Mouse (Mus musculus) forebrain, embryonic 14.5 days (tissue): ENCODE data around the gene Slc25a47. TPM values are rescaled to one million over a fixed set of nuclear protein-coding genes. Genes with fewer than 3 reads are reported as not detected.

Experiments
- ATAC-seq: fragments of 200-750 bp; cut with Nextera tagmentation; 2 replicates; pipeline ENCODE4 v1.8.0; 2017; ENCODE audit warnings: mild to moderate bottlenecking, moderate library complexity
- DNase-seq: peaks from one replicate; pipeline ENCODE4 v3.0.0-alpha.2; 2015; ENCODE audit warnings: low spot score
- H3K27ac ChIP-seq: fragments of 300-500 bp; sonication (generic); 2 replicates; pipeline ENCODE4 v1.5.1; 2014; ENCODE audit warnings: low read depth, mild to moderate bottlenecking, control low read depth, low read length, moderate library complexity
- H3K27me3 ChIP-seq: fragments of 300-500 bp; sonication (generic); replicated peaks from 2 replicates; pipeline ENCODE4 v1.6.1; 2014; ENCODE audit warnings: low read length, control low read depth, mixed read lengths; ENCODE audit not compliant: control insufficient read depth, insufficient read depth
- H3K36me3 ChIP-seq: fragments of 300-500 bp; sonication (generic); 2 replicates; pipeline ENCODE4 v1.6.1; 2014; ENCODE audit warnings: low read length, control low read depth; ENCODE audit not compliant: control insufficient read depth, insufficient read depth
- H3K4me1 ChIP-seq: fragments of 300-500 bp; sonication (generic); 2 replicates; pipeline ENCODE4 v1.6.1; 2014; ENCODE audit warnings: antibody characterized with exemption, low read length, control low read depth; ENCODE audit not compliant: control insufficient read depth, insufficient read depth
- H3K4me2 ChIP-seq: fragments of 300-500 bp; sonication (generic); 2 replicates; pipeline ENCODE4 v1.6.1; 2014; ENCODE audit warnings: mild to moderate bottlenecking, control low read depth, low read length
- H3K4me3 ChIP-seq: fragments of 300-500 bp; sonication (generic); 2 replicates; pipeline ENCODE4 v1.5.1; 2014; ENCODE audit warnings: low read depth, low read length, control low read depth
- H3K9ac ChIP-seq: fragments of 300-500 bp; sonication (generic); 2 replicates; pipeline ENCODE4 v1.6.1; 2014; ENCODE audit warnings: mild to moderate bottlenecking, low read length, control low read depth, moderate library complexity
- H3K9me3 ChIP-seq: fragments of 300-500 bp; sonication (generic); replicated peaks from 2 replicates; pipeline ENCODE4 v1.6.1; 2016; ENCODE audit warnings: low read length, control low read depth, mixed read lengths; ENCODE audit not compliant: control insufficient read depth
- WGBS: fragments of 180-500 bp; shearing (Covaris S2); extraction: QIAGEN DNeasy Blood & Tissue Kit; methylation state at CpG from one replicate; pipeline ENCODE4 v1.1.7; 2014; 5-methylcytosine and 5-hydroxymethylcytosine counted together
- microRNA counts: library from miRNA; unstranded; fragments of <30 nt; microRNA quantifications from one replicate; lab custom pipeline; 2016
- microRNA-seq: library from miRNA; unstranded; fragments of <30 nt; microRNA quantifications from one replicate; pipeline ENCODE4, GENCODE M21; 2016
- polyA plus RNA-seq: library from polyadenylated mRNA; unstranded; fragments of >200 nt; fragmentation: Nextera tagmentation; extraction: Ambion mirVana; gene quantifications from 2 replicates; pipeline ENCODE4 v1.2.1, GENCODE M21; 2014

The Slc25a47 gene
- polyA plus RNA-seq, 1 experiment from 2014 or later = 17.3 TPM

GRCm38 (mm10) chr12:108903600-108904275, 67.9 kb downstream of the Slc25a47 start:
- Histone ChIP-seq H3K9me3 (no peaks in the 10 kb centered on the region), H3K4me1 (peaks cover 13% of the 10 kb centered on the region), H3K27me3 (no peaks in the 10 kb centered on the region), H3K4me3 (no peak overlapping the region), H3K4me2 (no peak overlapping the region), H3K36me3 (no peaks in the 10 kb centered on the region), H3K9ac (no peak overlapping the region), H3K27ac (no peak overlapping the region)
- ATAC-seq (peak; percentile 42; the same call in 1 of the 2 replicates), DNase-seq (peak; percentile 92)
- WGBS = 73% methylated on average over 8 of the region's 8 CpGs

DNA sequence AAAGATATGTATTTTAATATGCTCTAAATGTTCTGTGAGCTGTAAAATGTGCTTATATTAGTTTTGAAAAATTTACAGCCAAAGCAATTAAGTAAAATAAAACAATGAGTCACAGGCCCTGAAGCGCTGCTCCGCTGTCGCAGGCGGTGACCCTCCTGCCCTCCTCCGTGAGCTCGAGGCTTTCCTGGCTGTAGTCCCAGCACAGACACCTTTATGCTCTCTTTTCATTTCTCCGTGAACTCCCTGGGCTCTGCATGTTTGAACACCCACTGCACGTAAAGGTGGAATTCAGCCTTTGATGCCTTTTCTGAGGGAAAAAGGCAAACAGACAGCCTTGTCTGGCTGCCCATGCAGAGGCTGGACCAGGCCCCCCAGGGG, 68.4 kb downstream of the Slc25a47 start:
- H3K4me1 ChIP-seq = peaks cover 13% of the 10 kb centered on the region
- 46% methylated on average over 8 of the region's 8 CpGs for WGBS
- no peak overlapping the region for H3K4me3 ChIP-seq
- DNase-seq = no peak
- H3K36me3 ChIP-seq = no peaks in the 10 kb centered on the region
- H3K4me2 ChIP-seq = no peak overlapping the region
- H3K9me3 ChIP-seq = no peaks in the 10 kb centered on the region
- H3K9ac ChIP-seq = peak overlapping the region; percentile 32; the same call in 1 of the 2 replicates
- no peak for ATAC-seq
- H3K27ac ChIP-seq = no peak overlapping the region
- no peaks in the 10 kb centered on the region for H3K27me3 ChIP-seq

- no peaks in the 10 kb centered on the region for H3K9me3 ChIP-seq
- DNase-seq (no peak), ATAC-seq (peak; percentile 32)
- H3K4me3 ChIP-seq = no peak overlapping the region
- peak overlapping the region; percentile 72 for H3K27ac ChIP-seq
- H3K36me3 ChIP-seq = no peaks in the 10 kb centered on the region
- H3K4me1 ChIP-seq = peaks cover 15% of the 10 kb centered on the region
- no peaks in the 10 kb centered on the region for H3K27me3 ChIP-seq
- no peak overlapping the region for H3K4me2 ChIP-seq
- 0 out of 2 replicates have a peak overlapping the region, but pooled peaks have one; percentile 25 for H3K9ac ChIP-seq
- WGBS = 31% methylated on average over 14 of the region's 14 CpGs
Observed at GRCm38 (mm10) chr12:108905620-108906302, 69.9 kb downstream of the Slc25a47 start.

DNA sequence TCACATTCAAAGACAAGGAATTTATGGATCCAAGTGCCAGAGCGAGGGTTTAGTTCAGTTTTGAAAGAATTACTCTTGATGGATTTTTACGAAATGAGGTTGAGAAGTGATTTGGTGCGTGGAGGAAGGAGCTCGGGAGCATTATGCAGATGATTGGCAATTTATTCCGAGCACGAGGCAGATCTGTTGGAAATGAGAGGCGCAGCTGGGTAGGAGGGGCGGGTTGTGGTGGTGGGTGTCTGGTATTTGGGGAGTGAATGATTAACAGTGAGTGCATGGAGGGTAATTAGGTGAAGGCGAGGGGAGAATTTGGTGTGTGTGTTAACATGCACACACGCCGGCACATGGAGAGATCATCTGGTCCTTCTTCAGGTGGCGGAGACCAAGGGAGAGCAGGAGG, 70.6 kb downstream of the Slc25a47 start:
- 39% methylated on average over 12 of the region's 12 CpGs for WGBS
- DNase-seq (peak; percentile 59), ATAC-seq (peak; percentile 52; the same call in 1 of the 2 replicates)
- H3K27ac ChIP-seq = peak overlapping the region; percentile 5; the same call in 1 of the 2 replicates
- H3K36me3 ChIP-seq = no peaks in the 10 kb centered on the region
- H3K9ac ChIP-seq = no peak overlapping the region
- no peaks in the 10 kb centered on the region for H3K9me3 ChIP-seq
- H3K27me3 ChIP-seq = no peaks in the 10 kb centered on the region
- peaks cover 15% of the 10 kb centered on the region for H3K4me1 ChIP-seq
- H3K4me2 ChIP-seq = no peak overlapping the region
- H3K4me3 ChIP-seq = no peak overlapping the region

MicroRNA genes within 50 kb of the gene (microRNA counts, 519-probe panel; counts per million panel counts)
- not detected for microRNA mmu-miR-345-3p (lab: Ali Mortazavi, UCI)
- microRNA mmu-miR-345-5p (lab: Ali Mortazavi, UCI) = 4,176 counts per million, percentile 48 among the panel's probes with 10 or more counts

Small RNAs within 50 kb of the gene (microRNA-seq; reads per million reads assigned to microRNA genes)
- 95.7 reads per million, percentile 57 among the genes with 10 or more reads in this experiment for gene Mir345

Other genes with a start within 250 kb of the Slc25a47 start
- gene Degs2, start 133.7 kb upstream of the Slc25a47 start, polyA plus RNA-seq = 1.1 and 1.3 TPM in 2 replicates
- gene Yy1, start 43.1 kb upstream of the Slc25a47 start, polyA plus RNA-seq = 15.7 and 17.6 TPM in 2 replicates
- 21.7 and 23.4 TPM in 2 replicates for gene Slc25a29, start 163 bp upstream of the Slc25a47 start, polyA plus RNA-seq
- 3.5 and 3.7 TPM in 2 replicates for gene Wdr25, start 57.6 kb downstream of the Slc25a47 start, polyA plus RNA-seq
- 101 and 113 TPM in 2 replicates for gene Wars, start 58.1 kb downstream of the Slc25a47 start, polyA plus RNA-seq
- gene Begain, start 232.2 kb downstream of the Slc25a47 start, polyA plus RNA-seq = 16.4 and 20.4 TPM in 2 replicates